Mouse (Mus musculus): ENCODE measurements around the gene Hivep1.

GRCm38 (mm10) chr13:42228849-42229248 is 177.0 kb downstream of the Hivep1 start:
- no peak for TF ChIP-seq CTCF (conservative IDR thresholded peaks at IDR 0.05 in 1 of 2, IDR thresholded peaks at IDR 0.05 in 1 of 2; ENCODE audit: low read depth in 2 of 2, low read length in 2 of 2)
- TF ChIP-seq HCFC1 (IDR thresholded peaks at IDR 0.05; ENCODE audit: low read depth, low read length): no peak
- no peak for TF ChIP-seq MAFK (IDR thresholded peaks at IDR 0.05; ENCODE audit: insufficient replicate concordance, low read length)
- TF ChIP-seq RCOR1 (conservative IDR thresholded peaks at IDR 0.05; ENCODE audit: low read depth, low read length): no peak

Data from CH12.LX (cell line).